18 mouse cellular contexts compared by ENCODE assay signal in genomic region chr5:137419105-137419504, GRCm38 (mm10). TPM values are rescaled to one million over a fixed set of nuclear protein-coding genes. Genes with fewer than 3 reads are reported as not detected.
DNase-seq lines count a peak whose midpoint lies in the region; ATAC-seq and TF ChIP-seq lines count a peak whose summit lies in the region.
"Had no signal": no experiment of that assay in that cellular context is flagged by ENCODE, and none has a peak within 500 bp of the region (broad histone marks: within the 10 kb centered on the region; RNA-seq: fewer than 3 reads in every experiment).

No protein-coding gene starts in this region.

- H3K36me3 ChIP-seq in intestine, postnatal 0 days (ENCODE audit: control insufficient read depth, insufficient read depth), result no peaks in the 10 kb centered on the region; the same call in 1 of the 2 replicates
- H3K36me3 ChIP-seq in lung, embryonic 14.5 days (ENCODE audit: insufficient read depth), result no peaks in the 10 kb centered on the region
- no peaks in the 10 kb centered on the region for H3K36me3 ChIP-seq in hindbrain, embryonic 12.5 days
- no peaks in the 10 kb centered on the region for H3K36me3 ChIP-seq in limb, embryonic 10.5 days
- no peaks in the 10 kb centered on the region for H3K36me3 ChIP-seq in forebrain, embryonic 16.5 days (ENCODE audit: control insufficient read depth, insufficient read depth)
- H3K36me3 ChIP-seq: embryonic facial prominence, embryonic 15.5 days; neural tube, embryonic 15.5 days had no signal

- no peaks in the 10 kb centered on the region for H3K9me3 ChIP-seq in intestine, postnatal 0 days (ENCODE audit: control insufficient read depth)
- no peaks in the 10 kb centered on the region for H3K9me3 ChIP-seq in lung, embryonic 14.5 days (ENCODE audit: low read depth, low read length)
- H3K9me3 ChIP-seq in hindbrain, embryonic 12.5 days (replicated peaks), result no peaks in the 10 kb centered on the region
- H3K9me3 ChIP-seq in limb, embryonic 10.5 days (replicated peaks), result no peaks in the 10 kb centered on the region
- H3K9me3 ChIP-seq in forebrain, embryonic 16.5 days (ENCODE audit: control insufficient read depth, low read length), result no peaks in the 10 kb centered on the region
- H3K9me3 ChIP-seq: embryonic facial prominence, embryonic 15.5 days; neural tube, embryonic 15.5 days had no signal

- H3K27ac ChIP-seq in intestine, postnatal 0 days (ENCODE audit: low read depth, low read length), result peak overlapping the region; percentile 50; the same call in 1 of the 2 replicates
- no peak overlapping the region for H3K27ac ChIP-seq in lung, embryonic 14.5 days (ENCODE audit: low read depth)
- H3K27ac ChIP-seq in hindbrain, embryonic 12.5 days, result no peak overlapping the region
- H3K27ac ChIP-seq in limb, embryonic 10.5 days, result no peak overlapping the region
- no peak overlapping the region for H3K27ac ChIP-seq in forebrain, embryonic 16.5 days (ENCODE audit: low read length)
- H3K27ac ChIP-seq: embryonic facial prominence, embryonic 15.5 days; gastrocnemius, adult 2 months; left cerebral cortex, adult 2 months; neural tube, embryonic 15.5 days had no signal

- no peak for TF ChIP-seq CTCF in intestine, postnatal 0 days (IDR thresholded peaks at IDR 0.05; ENCODE audit: low read depth)
- no peak for TF ChIP-seq CTCF in lung, embryonic 14.5 days (IDR thresholded peaks at IDR 0.05; ENCODE audit: low read depth)

- H3K27me3 ChIP-seq in intestine, postnatal 0 days (replicated peaks; ENCODE audit: control insufficient read depth, insufficient read depth, low read length), result no peaks in the 10 kb centered on the region
- no peaks in the 10 kb centered on the region for H3K27me3 ChIP-seq in lung, embryonic 14.5 days (ENCODE audit: insufficient read depth, low read length)
- H3K27me3 ChIP-seq in hindbrain, embryonic 12.5 days, result no peaks in the 10 kb centered on the region
- no peaks in the 10 kb centered on the region for H3K27me3 ChIP-seq in limb, embryonic 10.5 days (ENCODE audit: low read depth, poor library complexity, severe bottlenecking)
- no peaks in the 10 kb centered on the region for H3K27me3 ChIP-seq in forebrain, embryonic 16.5 days (replicated peaks; ENCODE audit: control insufficient read depth, insufficient read depth, low read length)
- H3K27me3 ChIP-seq: embryonic facial prominence, embryonic 15.5 days; neural tube, embryonic 15.5 days had no signal

- ATAC-seq in granulocyte monocyte progenitor cell, adult 5-6 weeks (replicated peaks; ENCODE audit: poor library complexity, severe bottlenecking), result peak; percentile 93
- no peak for ATAC-seq in intestine, postnatal 0 days
- ATAC-seq in lung, embryonic 14.5 days (ENCODE audit: insufficient read depth), result no peak
- peak; percentile 93 for ATAC-seq in megakaryocyte progenitor cell, adult 5-6 weeks (replicated peaks; ENCODE audit: poor library complexity)
- no peak for ATAC-seq in hindbrain, embryonic 12.5 days (ENCODE audit: low FRiP score)
- no peak for ATAC-seq in forebrain, embryonic 16.5 days
- ATAC-seq: activated CD4-positive, CD25-positive, alpha-beta regulatory T cell, adult 4 months; forebrain, embryonic 14.5 days had no signal

- peak overlapping the region; percentile 24 for H3K4me2 ChIP-seq in intestine, postnatal 0 days (replicated peaks; ENCODE audit: low read depth)
- H3K4me2 ChIP-seq in lung, embryonic 14.5 days, result no peak overlapping the region
- H3K4me2 ChIP-seq in hindbrain, embryonic 12.5 days (replicated peaks), result no peak overlapping the region
- H3K4me2 ChIP-seq in forebrain, embryonic 16.5 days (ENCODE audit: low read length), result no peak overlapping the region
- H3K4me2 ChIP-seq: embryonic facial prominence, embryonic 15.5 days; neural tube, embryonic 15.5 days had no signal

- DNase-seq in lung, embryonic 14.5 days, result peak; percentile 41
- DNase-seq in limb, embryonic 10.5 days (ENCODE audit: low spot score), result no peak
- DNase-seq: cerebellum, adult 11 months; gastrocnemius, adult 2 months; heart, postnatal 4 days; liver; retina, postnatal 1 day; spleen, adult 18-20 months had no signal

- 60% methylated on average over 9 of the region's 9 CpGs for WGBS in intestine, postnatal 0 days
- WGBS in lung, embryonic 14.5 days, result 46% methylated on average over 9 of the region's 9 CpGs
- 75% methylated on average over 9 of the region's 9 CpGs for WGBS in hindbrain, embryonic 12.5 days
- 69% methylated on average over 9 of the region's 9 CpGs for WGBS in limb, embryonic 10.5 days
- 83% methylated on average over 9 of the region's 9 CpGs for WGBS in forebrain, embryonic 16.5 days

- no peak overlapping the region for H3K4me3 ChIP-seq in intestine, postnatal 0 days (ENCODE audit: low read depth, low read length)
- no peak overlapping the region for H3K4me3 ChIP-seq in lung, embryonic 14.5 days (ENCODE audit: low read depth, low read length)
- no peak overlapping the region for H3K4me3 ChIP-seq in hindbrain, embryonic 12.5 days
- H3K4me3 ChIP-seq in limb, embryonic 10.5 days, result no peak overlapping the region
- H3K4me3 ChIP-seq in forebrain, embryonic 16.5 days (replicated peaks; ENCODE audit: low read length), result no peak overlapping the region
- H3K4me3 ChIP-seq: embryonic facial prominence, embryonic 15.5 days; gastrocnemius, adult 2 months; left cerebral cortex, adult 2 months; neural tube, embryonic 15.5 days had no signal

- H3K4me1 ChIP-seq in intestine, postnatal 0 days (replicated peaks; ENCODE audit: control insufficient read depth, insufficient read depth, low read length), result no peaks in the 10 kb centered on the region
- no peaks in the 10 kb centered on the region for H3K4me1 ChIP-seq in lung, embryonic 14.5 days (ENCODE audit: insufficient read depth)
- H3K4me1 ChIP-seq in hindbrain, embryonic 12.5 days, result no peaks in the 10 kb centered on the region
- H3K4me1 ChIP-seq in limb, embryonic 10.5 days, result peaks cover 6% of the 10 kb centered on the region; the same call in 1 of the 2 replicates
- H3K4me1 ChIP-seq in forebrain, embryonic 16.5 days (replicated peaks; ENCODE audit: control insufficient read depth, insufficient read depth, low read length), result no peaks in the 10 kb centered on the region
- H3K4me1 ChIP-seq: embryonic facial prominence, embryonic 15.5 days; neural tube, embryonic 15.5 days had no signal

- no peak overlapping the region for H3K9ac ChIP-seq in intestine, postnatal 0 days (ENCODE audit: low read depth, low read length)
- no peak overlapping the region for H3K9ac ChIP-seq in lung, embryonic 14.5 days
- no peak overlapping the region for H3K9ac ChIP-seq in hindbrain, embryonic 12.5 days
- H3K9ac ChIP-seq in forebrain, embryonic 16.5 days (replicated peaks; ENCODE audit: low read depth, low read length), result no peak overlapping the region
- H3K9ac ChIP-seq: embryonic facial prominence, embryonic 15.5 days; neural tube, embryonic 15.5 days had no signal

RNA-seq across cellular contexts. Expression of gene Zan, which starts 57.8 kb away (rescaled TPM):
- total RNA-seq in granulocyte monocyte progenitor cell, adult 5-6 weeks (2014; fragmentation: Nextera tagmentation), result 0.66 and 4.7 TPM in 2 replicates
- total RNA-seq in granulocyte monocyte progenitor cell, adult 5-6 weeks (2017), result 0.04 and 0.05 TPM in 2 replicates
- polyA plus RNA-seq in intestine, postnatal 0 days (2015; fragmentation: Nextera tagmentation; extraction: Ambion mirVana), result 0.35 and 0.42 TPM in 2 replicates
- 0.18 and 0.24 TPM in 2 replicates for polyA plus RNA-seq in lung, embryonic 14.5 days (2014; fragmentation: Nextera tagmentation; extraction: Ambion mirVana)
- total RNA-seq in megakaryocyte progenitor cell, adult 5-6 weeks (2015), result 0.10 and 0.47 TPM in 2 replicates
- total RNA-seq in megakaryocyte progenitor cell, adult 5-6 weeks (2017), result under 0.01 and 0.14 TPM in 2 replicates
- polyA plus RNA-seq in hindbrain, embryonic 12.5 days (2016; fragmentation: Nextera tagmentation; extraction: Ambion mirVana), result 0.09 and 0.15 TPM in 2 replicates
- 0.03 and 0.10 TPM in 2 replicates for polyA plus RNA-seq in limb, embryonic 10.5 days (2016; fragmentation: Nextera tagmentation; extraction: Ambion mirVana)
- polyA plus RNA-seq in forebrain, embryonic 16.5 days (2015; fragmentation: Nextera tagmentation; extraction: Ambion mirVana), result 0.05 and 0.15 TPM in 2 replicates

Comparison
In these comparisons a context has a peak if more than half of its experiments do, and no peak if none do; other contexts are left out.
1. ATAC-seq: peak in granulocyte monocyte progenitor cell, adult 5-6 weeks (single experiment) and megakaryocyte progenitor cell, adult 5-6 weeks (single experiment); none in intestine, postnatal 0 days (single experiment), lung, embryonic 14.5 days (single experiment), hindbrain, embryonic 12.5 days (single experiment) and forebrain, embryonic 16.5 days (single experiment).